Mouse (Mus musculus) MEL (cell line): ENCODE results near the gene Dnaaf5.

ENCODE experiments used
- CTCF ChIP-seq, 3 experiments: IDR thresholded peaks in 2 of 3; conservative IDR thresholded peaks in 1 of 3; 2 replicates each; pipeline ENCODE4 v1.5.1; 2011 to 2012; ENCODE audit warnings: low read length in 3 of 3, low read depth in 2 of 3, mild to moderate bottlenecking in 2 of 3, improper control_type of control experiment in 1 of 3, inconsistent platforms in 1 of 3, mixed read lengths in 1 of 3, moderate library complexity in 1 of 3; ENCODE audit not compliant: control insufficient read depth in 1 of 3, insufficient read depth in 1 of 3, poor library complexity in 1 of 3, severe bottlenecking in 1 of 3
- EP300 ChIP-seq, 2 experiments: IDR thresholded peaks; 2 replicates each; pipeline ENCODE4 v1.6.1; 2011; ENCODE audit warnings: improper control_type of control experiment in 2 of 2, low read length in 2 of 2, low read depth in 1 of 2, mild to moderate bottlenecking in 1 of 2
- POLR2AphosphoS2 ChIP-seq: IDR thresholded peaks from 2 replicates; pipeline ENCODE4 v1.6.1; 2011; ENCODE audit warnings: low read length, improper control_type of control experiment
- ZC3H11A ChIP-seq: IDR thresholded peaks from 2 replicates; pipeline ENCODE4 v1.6.1; 2012; ENCODE audit warnings: low read depth, mild to moderate bottlenecking, inconsistent platforms, low read length, improper control_type of control experiment
- ZKSCAN1 ChIP-seq: IDR thresholded peaks from 2 replicates; pipeline ENCODE4 v1.6.1; 2012; ENCODE audit warnings: low read depth, mild to moderate bottlenecking, inconsistent platforms, low read length, improper control_type of control experiment, moderate library complexity

GRCm38 (mm10) chr5:139216121-139216520, 66.1 kb downstream of the Dnaaf5 start:
- no peak for TF ChIP-seq CTCF (IDR thresholded peaks at IDR 0.05 in 2 of 3, conservative IDR thresholded peaks at IDR 0.05 in 1 of 3; ENCODE audit: control insufficient read depth in 1 of 3, insufficient read depth in 1 of 3, low read depth in 2 of 3, low read length in 3 of 3, poor library complexity in 1 of 3, severe bottlenecking in 1 of 3)
- TF ChIP-seq POLR2AphosphoS2, result no peak
- TF ChIP-seq EP300 (IDR thresholded peaks at IDR 0.05; ENCODE audit: low read depth in 1 of 2, low read length in 2 of 2), result no peak
- TF ChIP-seq ZKSCAN1, result no peak
- no peak for TF ChIP-seq ZC3H11A
